Mouse (Mus musculus) heart, postnatal 14 days (tissue): ENCODE data around the gene Crocc. TPM values are rescaled to one million over a fixed set of nuclear protein-coding genes. Genes with fewer than 3 reads are reported as not detected.

Source experiments
- DNase-seq, 2 experiments: peaks; one replicate each; pipeline ENCODE4 v3.0.0; 2021 to 2022
- intact Hi-C: fragments of 180-260 bp; cut with DNase I; formaldehyde crosslinking; loops from one replicate; pipeline ENCODE4 v1.15.1; 2025
- long read RNA-seq, 2 experiments: library from polyadenylated mRNA; stranded (forward); transcript quantifications; one replicate each; pipeline ENCODE4 v2.0.0; 2021
- total RNA-seq, 2 experiments: library from RNA; stranded (reverse); gene quantifications; 2 replicates each; pipeline ENCODE4 v1.2.3; 2021

Crocc gene
- total RNA-seq: 1 to 10 TPM; 6.0 to 6.2 TPM
- long read RNA-seq, experiment 1, full-length matches to known transcripts: 1 of 5 reads
- long read RNA-seq, experiment 1, partial matches to known transcripts: 3 of 5 reads
- long read RNA-seq, experiment 1, other reads (novel, unspliced or antisense): 1 of 5 reads
- long read RNA-seq, experiment 2, partial matches to known transcripts: 4 of 5 reads
- long read RNA-seq, experiment 2, other reads (novel, unspliced or antisense): 1 of 5 reads

- intact Hi-C loops: no loop called here
Observed at GRCm38 (mm10) chr4:141060426-141061301, at the start of gene Crocc. Gene Crocc (minus strand): TSS chr4:141060550.

GRCm38 (mm10) chr4:141108196-141108732 is 47.9 kb upstream of the Crocc start:
- intact Hi-C loops: no loop called here
- no peak for DNase-seq

More at GRCm38 (mm10) chr4:141060426-141061301, at the start of gene Crocc:
- peak; percentile 99 to 100 for DNase-seq

GRCm38 (mm10) chr4:141106526-141107183 is 46.3 kb upstream of the Crocc start:
- intact Hi-C loops: no loop called here
- DNase-seq: no peak

GRCm38 (mm10) chr4:141101855-141102254 is 41.5 kb upstream of the Crocc start:
- intact Hi-C loops: loop anchor here (1.0 kb wide), 1 partner anchor 19 kb away; no protein-coding TSS in a partner anchor
- DNase-seq: no peak

- DNase-seq: no peak
- intact Hi-C loops: loop anchor here (1.0 kb wide), 1 partner anchor 20 kb away; no protein-coding TSS in a partner anchor
Observed at GRCm38 (mm10) chr4:141101291-141101690, 40.9 kb upstream of the Crocc start.

- no peak for DNase-seq
- intact Hi-C loops: no loop called here
Observed at GRCm38 (mm10) chr4:141099956-141100355, 39.6 kb upstream of the Crocc start.

GRCm38 (mm10) chr4:141098935-141099334 is 38.6 kb upstream of the Crocc start:
- intact Hi-C loops: no loop called here
- no peak for DNase-seq

- intact Hi-C loops: no loop called here
- no peak for DNase-seq
Observed at GRCm38 (mm10) chr4:141096710-141097109, 36.4 kb upstream of the Crocc start.

GRCm38 (mm10) chr4:141095016-141095415 is 34.7 kb upstream of the Crocc start:
- no peak for DNase-seq
- intact Hi-C loops: no loop called here

- DNase-seq: no peak
- intact Hi-C loops: no loop called here
Observed at GRCm38 (mm10) chr4:141088714-141089113, 28.4 kb upstream of the Crocc start.

- intact Hi-C loops: no loop called here
- DNase-seq: no peak
Observed at GRCm38 (mm10) chr4:141088033-141088432, 27.7 kb upstream of the Crocc start, which contains the start of gene Spata21. Gene Spata21 (plus strand): TSS chr4:141088333.

GRCm38 (mm10) chr4:141086862-141087261 is 26.5 kb upstream of the Crocc start:
- DNase-seq: no peak
- intact Hi-C loops: no loop called here

GRCm38 (mm10) chr4:141078510-141079137 is 18.3 kb upstream of the Crocc start:
- intact Hi-C loops: loop anchor here (5.0 kb wide), 1 partner anchor 59 kb away; the partner anchor contains the start of gene Szrd1
- DNase-seq: no peak

GRCm38 (mm10) chr4:141077681-141078509 is 17.5 kb upstream of the Crocc start, which contains the start of gene Necap2:
Gene Necap2 (minus strand): TSS chr4:141078357.
- peak; percentile 95 to 98 for DNase-seq
- intact Hi-C loops: loop anchor here (5.0 kb wide), 1 partner anchor 59 kb away; the partner anchor contains the start of gene Szrd1

GRCm38 (mm10) chr4:141076761-141077506 is 16.6 kb upstream of the Crocc start:
- intact Hi-C loops: loop anchor here (5.0 kb wide), 1 partner anchor 60 kb away; the partner anchor contains the start of gene Szrd1
- peak in 1 of 2 experiments; percentile 36 for DNase-seq

GRCm38 (mm10) chr4:141074109-141074508 is 13.8 kb upstream of the Crocc start:
- no peak for DNase-seq
- intact Hi-C loops: no loop called here

GRCm38 (mm10) chr4:141073661-141074060 is 13.3 kb upstream of the Crocc start:
- peak; percentile 68 to 70 for DNase-seq
- intact Hi-C loops: no loop called here

GRCm38 (mm10) chr4:141072502-141072901 is 12.2 kb upstream of the Crocc start:
- intact Hi-C loops: no loop called here
- DNase-seq: no peak
